Comparison of ENCODE assay signal across 15 mouse cellular contexts in genomic region chr7:120739018-120739417, GRCm38 (mm10). TPM values are rescaled to one million over a fixed set of nuclear protein-coding genes. Genes with fewer than 3 reads are reported as not detected.
DNase-seq lines count a peak whose midpoint lies in the region; ATAC-seq and TF ChIP-seq lines count a peak whose summit lies in the region.
"Had no signal": no experiment of that assay in that cellular context is flagged by ENCODE, and none has a peak within 500 bp of the region (broad histone marks: within the 10 kb centered on the region; RNA-seq: fewer than 3 reads in every experiment).

Vwa3a (plus strand) TSS chr7:120739318.

- intact Hi-C loops in heart, adult 2 months (cut with DNase I), result no loop called here

- no peaks in the 10 kb centered on the region for H3K79me2 ChIP-seq in heart, adult 2 months (replicated peaks; ENCODE audit: control insufficient read depth, insufficient read depth, low read length)

- no peak for DNase-seq in heart, adult 2 months
- DNase-seq in heart, adult 9 months (ENCODE audit: low spot score in 2 of 2), result no peak
- DNase-seq in layer of hippocampus, adult 18-20 months (ENCODE audit: low spot score in 2 of 2), result no peak
- DNase-seq in layer of hippocampus, adult 11-12 months (ENCODE audit: low spot score), result no peak
- DNase-seq in testis, postnatal 14 days (ENCODE audit: low spot score), result no peak
- no peak for DNase-seq in adrenal gland, postnatal 36 days
- DNase-seq: cerebellum, adult 18-20 months; gastrocnemius, postnatal 10 days; thymus, postnatal 4 days had no signal

- no peak for TF ChIP-seq EP300 in heart, adult 2 months (IDR thresholded peaks at IDR 0.05; ENCODE audit: insufficient read depth, low read depth, low read length)

- H3K27ac ChIP-seq in heart, adult 2 months, result peak within 1 kb of the TSS; percentile 66
- peak within 1 kb of the TSS; percentile 73 for H3K27ac ChIP-seq in testis, adult 2 months (ENCODE audit: control insufficient read depth, insufficient read depth, low read depth, low read length)
- H3K27ac ChIP-seq: limb, embryonic 10.5 days; macrophage; stomach, embryonic 15.5 days had no signal

- TF ChIP-seq CTCF in heart, adult 2 months (IDR thresholded peaks at IDR 0.05), result no peak
- no peak for TF ChIP-seq CTCF in testis, adult 2 months (IDR thresholded peaks at IDR 0.05; ENCODE audit: control insufficient read depth, insufficient read depth, insufficient replicate concordance, low read depth, low read length)

- H3K36me3 ChIP-seq in heart, adult 2 months (ENCODE audit: control insufficient read depth, insufficient read depth, low read length), result no peaks in the 10 kb centered on the region
- no peaks in the 10 kb centered on the region for H3K36me3 ChIP-seq in testis, adult 2 months (ENCODE audit: control insufficient read depth, insufficient read depth, low read length)
- H3K36me3 ChIP-seq: stomach, embryonic 15.5 days had no signal

- no peak for ATAC-seq in megakaryocyte-erythroid progenitor cell, adult 5-6 weeks (replicated peaks; ENCODE audit: low FRiP score, low TSS enrichment, poor library complexity, severe bottlenecking)

- TF ChIP-seq POLR2A in heart, adult 2 months (IDR thresholded peaks at IDR 0.05; ENCODE audit: insufficient read depth, low read depth, low read length), result no peak
- no peak for TF ChIP-seq POLR2A in testis, adult 2 months (IDR thresholded peaks at IDR 0.05; ENCODE audit: control insufficient read depth, low read depth, low read length)

- H3K4me1 ChIP-seq in heart, adult 2 months (ENCODE audit: control insufficient read depth, insufficient read depth, low read length), result peaks cover 15% of the 10 kb centered on the region
- no peaks in the 10 kb centered on the region; the same call in none of the 2 replicates for H3K4me1 ChIP-seq in testis, adult 2 months (ENCODE audit: control insufficient read depth, insufficient read depth, low read length)

- peak within 1 kb of the TSS; percentile 47 for H3K4me3 ChIP-seq in heart, adult 2 months
- peak within 1 kb of the TSS; percentile 85 for H3K4me3 ChIP-seq in testis, adult 2 months (ENCODE audit: control insufficient read depth, low read depth, low read length)
- H3K4me3 ChIP-seq: limb, embryonic 10.5 days; myocyte; stomach, embryonic 15.5 days had no signal

- no peaks in the 10 kb centered on the region for H3K27me3 ChIP-seq in heart, adult 2 months (ENCODE audit: control insufficient read depth, insufficient read depth, low read length)
- H3K27me3 ChIP-seq in testis, adult 2 months (ENCODE audit: control insufficient read depth, insufficient read depth, low read length), result no peaks in the 10 kb centered on the region
- H3K27me3 ChIP-seq: stomach, embryonic 15.5 days had no signal

- H3K9ac ChIP-seq in heart, adult 2 months (ENCODE audit: low read depth, low read length), result peak within 1 kb of the TSS; percentile 3
- H3K9ac ChIP-seq: stomach, embryonic 15.5 days had no signal

- 59% methylated on average over 6 of the region's 6 CpGs for WGBS in heart, adult 2 months

RNA-seq across cellular contexts. Expression of gene Vwa3a, which starts in this region (rescaled TPM):
- 1 to 10 TPM; 3.1 to 5.0 TPM for total RNA-seq in heart, adult 2 months (2021)
- 4.5 and 7.9 TPM in 2 replicates for polyA plus RNA-seq in heart, adult 2 months (2012; rRNA removed)
- total RNA-seq in layer of hippocampus, adult 18-20 months (2021), result 10 to 100 TPM; 15.9 to 16.5 TPM
- 85.4 and 105 TPM in 2 replicates for polyA plus RNA-seq in testis, adult 2 months (2012; rRNA removed)
- total RNA-seq in adrenal gland, postnatal 36 days (2021), result 1 to 10 TPM; 1.1 to 3.8 TPM
- total RNA-seq in megakaryocyte-erythroid progenitor cell, adult 5-6 weeks (2014; fragmentation: Nextera tagmentation), result not detected in 2 replicates
- not detected in 2 replicates for total RNA-seq in megakaryocyte-erythroid progenitor cell, adult 5-6 weeks (2017)
- polyA plus RNA-seq: macrophage had no signal
